Mouse (Mus musculus) testis, postnatal 14 days (tissue): ENCODE measurements around the gene Cfd.

Experiments
- DNase-seq: peaks from one replicate; pipeline ENCODE4 v3.0.0; 2021; ENCODE audit warnings: low spot score

Gene Cfd

DNA sequence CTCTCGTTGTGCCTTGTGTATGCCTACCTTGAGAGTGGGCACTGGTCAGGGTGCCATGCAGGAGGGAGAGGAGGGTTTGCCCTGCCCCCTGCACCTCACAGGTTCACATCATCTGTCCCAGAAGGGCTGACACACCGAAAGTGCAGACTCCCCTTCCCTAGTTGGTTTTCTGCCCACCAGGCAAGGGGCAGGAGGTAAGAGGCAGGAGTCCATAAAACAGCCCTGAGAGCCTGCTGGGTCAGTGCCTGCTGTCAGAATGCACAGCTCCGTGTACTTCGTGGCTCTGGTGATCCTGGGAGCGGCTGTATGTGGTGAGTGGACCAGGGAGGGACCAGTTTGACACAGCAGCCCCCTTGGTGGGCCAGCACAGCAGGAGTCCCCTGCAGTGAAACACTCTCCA lies at the start of gene Cfd:
Gene Cfd (plus strand): TSS at position 184 of the 400 bp plus-strand sequence.
- DNase-seq: no peak

- no peak for DNase-seq
Observed at GRCm38 (mm10) chr10:79842322-79842721, 48.3 kb upstream of the Cfd start.

GRCm38 (mm10) chr10:79843476-79843875 lies 47.2 kb upstream of the Cfd start:
- no peak for DNase-seq

DNA sequence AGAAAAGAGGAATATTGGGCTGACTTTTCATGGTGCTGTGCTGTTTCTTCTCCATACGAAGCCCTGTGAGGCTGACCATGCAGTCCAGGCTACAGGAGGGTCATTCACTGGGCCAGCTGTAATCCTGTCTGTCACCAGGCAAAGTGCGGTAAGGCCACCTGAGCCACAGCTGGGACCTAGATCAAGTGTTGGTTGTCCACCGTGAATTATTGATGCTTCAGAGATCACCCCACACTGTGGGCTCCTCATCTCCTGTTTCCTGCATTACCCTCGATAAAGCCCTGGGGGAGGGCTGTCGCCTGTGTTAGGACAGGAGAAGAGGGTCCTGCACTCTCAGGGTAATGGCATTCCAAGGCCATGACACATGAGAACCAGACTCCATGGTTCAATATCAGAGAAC lies 44.1 kb upstream of the Cfd start:
- DNase-seq: no peak

- no peak for DNase-seq
Observed at GRCm38 (mm10) chr10:79849941-79850628, 40.6 kb upstream of the Cfd start.

GRCm38 (mm10) chr10:79851653-79852052 lies 39.0 kb upstream of the Cfd start:
- DNase-seq: no peak

DNA sequence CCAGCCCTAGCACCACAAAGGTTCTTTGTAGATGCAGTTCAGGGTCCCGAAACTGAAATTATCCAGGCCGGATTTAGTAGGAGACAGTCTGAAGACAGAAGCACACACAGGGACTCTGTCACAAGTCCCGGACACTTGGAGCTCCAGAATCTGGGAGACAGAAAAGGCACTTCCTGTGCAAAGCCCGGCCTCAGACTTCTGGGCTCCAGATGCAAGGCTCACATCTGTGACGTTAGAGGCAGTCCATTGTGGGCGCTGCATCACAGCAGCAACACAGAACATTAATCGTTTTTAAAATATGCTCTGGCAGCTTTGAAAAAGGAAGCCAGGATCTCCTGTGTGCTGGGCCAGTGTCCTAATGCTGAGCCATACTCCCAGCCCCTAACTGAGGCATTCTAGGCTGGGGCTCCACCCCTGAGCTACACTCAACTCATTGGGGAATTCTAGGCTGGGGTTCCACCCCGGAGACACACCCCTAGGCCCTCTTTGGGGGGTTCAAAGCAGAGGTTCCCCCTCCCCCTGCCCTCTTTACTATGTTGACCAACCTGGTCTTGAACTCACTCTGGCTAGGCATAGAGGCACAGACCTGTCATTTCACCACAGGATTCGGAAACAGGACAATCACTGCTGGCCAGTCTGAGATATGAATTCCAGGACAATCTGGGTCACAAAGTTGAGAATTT lies 38.4 kb upstream of the Cfd start:
- no peak for DNase-seq

GRCm38 (mm10) chr10:79852827-79853226 lies 37.8 kb upstream of the Cfd start:
- no peak for DNase-seq

DNA sequence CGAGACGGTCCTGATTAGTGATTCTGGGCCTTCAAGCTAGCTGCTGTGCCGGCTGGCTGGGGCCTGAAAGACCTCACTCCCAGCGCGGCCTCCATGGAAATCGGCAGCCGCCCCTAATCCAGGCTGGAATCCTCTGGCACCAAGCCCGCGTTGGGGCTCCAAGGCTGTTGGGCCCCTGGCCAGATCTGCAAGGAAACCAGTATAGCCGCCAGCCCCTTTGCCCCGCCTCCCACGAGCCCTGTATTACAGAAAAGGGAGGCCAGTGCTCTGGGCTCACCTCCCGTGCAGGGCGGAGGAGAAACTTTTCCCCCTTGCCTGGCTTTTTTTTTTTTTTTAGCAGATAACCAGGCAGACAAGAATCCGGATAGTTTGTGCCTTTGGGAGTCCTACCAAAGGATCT lies 37.3 kb upstream of the Cfd start:
- DNase-seq: peak; percentile 90

- DNase-seq: peak; percentile 100
Observed at GRCm38 (mm10) chr10:79853860-79854795, 36.5 kb upstream of the Cfd start, which contains the start of gene Ptbp1. TSS of gene Ptbp1 (plus strand) at chr10:79854427.

DNA sequence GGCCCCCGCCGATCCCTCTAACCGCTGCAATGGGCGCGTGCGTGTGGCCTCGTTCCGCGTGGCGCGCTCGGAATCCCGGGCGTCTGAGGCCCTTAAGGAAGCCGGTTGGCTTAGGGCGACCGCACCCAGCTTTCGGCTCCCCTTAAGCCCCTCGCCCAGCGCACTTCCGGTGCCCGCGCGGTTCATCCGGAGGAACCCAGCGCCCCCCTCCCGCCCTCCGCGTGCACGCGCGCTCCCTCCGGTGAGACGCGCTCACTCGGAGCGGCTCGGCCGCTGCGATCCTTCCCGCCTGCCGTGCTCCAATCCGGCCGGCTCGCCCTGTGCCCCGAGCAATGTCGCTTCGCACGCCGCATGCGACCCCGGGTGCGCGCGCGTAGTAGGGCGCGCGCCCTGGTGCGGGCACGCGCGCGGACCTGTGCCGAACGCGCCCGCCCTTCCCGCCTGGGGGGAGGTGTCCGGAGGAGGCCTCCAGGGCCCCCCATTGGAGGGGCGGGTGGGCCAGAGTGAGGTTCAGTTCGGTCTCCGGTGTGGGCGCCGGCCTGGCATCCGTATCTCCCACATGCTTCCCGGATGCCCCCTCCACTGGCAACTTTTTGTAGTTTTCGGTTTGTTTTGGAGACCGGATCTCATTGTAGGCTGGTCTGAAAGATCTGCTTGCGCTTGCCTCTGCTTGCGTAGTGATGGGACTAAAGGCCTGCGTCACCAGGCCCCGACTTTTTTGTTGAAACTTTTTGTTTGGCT lies 35.7 kb upstream of the Cfd start:
- peak; percentile 88 for DNase-seq

GRCm38 (mm10) chr10:79855558-79856184 lies 35.0 kb upstream of the Cfd start:
- no peak for DNase-seq

- DNase-seq: no peak
Observed at GRCm38 (mm10) chr10:79856280-79856679, 34.4 kb upstream of the Cfd start.

GRCm38 (mm10) chr10:79856704-79857451 lies 33.8 kb upstream of the Cfd start:
- DNase-seq: no peak

DNA sequence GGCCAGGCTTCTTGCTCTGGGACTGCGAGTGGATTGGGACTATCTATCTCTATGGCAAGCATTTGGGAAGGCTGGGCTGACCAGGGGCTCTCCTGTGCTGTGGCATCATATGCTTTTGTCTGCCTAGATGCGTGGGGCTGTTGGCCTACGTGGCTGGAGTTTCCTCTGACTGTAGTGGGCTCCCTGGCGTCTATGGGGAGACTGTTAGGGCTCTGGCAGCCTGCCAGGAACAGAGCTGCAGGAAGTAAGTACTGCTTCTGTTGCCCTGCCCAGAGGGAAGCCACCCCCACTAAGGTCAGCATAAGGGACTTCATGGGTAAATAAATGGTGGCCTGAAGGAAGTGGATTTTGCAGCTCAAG lies 33.2 kb upstream of the Cfd start:
- DNase-seq: no peak

- no peak for DNase-seq
Observed at GRCm38 (mm10) chr10:79857894-79858293, 32.8 kb upstream of the Cfd start.

- no peak for DNase-seq
Observed at GRCm38 (mm10) chr10:79858416-79859074, 32.1 kb upstream of the Cfd start.

DNA sequence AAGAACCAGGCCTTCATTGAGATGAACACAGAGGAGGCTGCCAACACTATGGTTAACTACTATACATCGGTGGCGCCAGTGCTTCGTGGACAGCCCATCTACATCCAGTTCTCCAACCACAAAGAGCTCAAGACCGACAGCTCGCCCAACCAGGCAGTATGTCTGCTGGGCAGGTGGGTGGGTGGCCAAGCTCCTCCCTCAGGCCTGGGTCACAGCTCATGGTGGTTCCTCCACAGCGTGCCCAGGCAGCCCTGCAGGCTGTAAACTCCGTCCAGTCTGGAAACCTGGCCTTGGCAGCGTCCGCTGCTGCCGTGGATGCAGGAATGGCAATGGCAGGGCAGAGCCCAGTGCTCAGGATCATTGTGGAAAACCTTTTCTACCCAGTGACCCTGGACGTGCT lies 31.5 kb upstream of the Cfd start:
- no peak for DNase-seq

- no peak for DNase-seq
Observed at GRCm38 (mm10) chr10:79860079-79860911, 30.4 kb upstream of the Cfd start.
